Mouse (Mus musculus): ENCODE results near the gene Terf2. TPM values are rescaled to one million over a fixed set of nuclear protein-coding genes. Genes with fewer than 3 reads are reported as not detected.

Gene Terf2
- polyA plus RNA-seq, 1 experiment from 2014 or later: 6.0 TPM

GRCm38 (mm10) chr8:107118803-107119233 is 22.5 kb upstream of the Terf2 start:
- no peak overlapping the region for H3K27ac ChIP-seq (ENCODE audit: low read length)

GRCm38 (mm10) chr8:107117019-107117418 is 20.7 kb upstream of the Terf2 start:
- no peak overlapping the region for H3K9ac ChIP-seq (ENCODE audit: low read depth, low read length)
- ATAC-seq (ENCODE audit: low read depth): 0 out of 2 replicates have a peak, but pooled peaks have one; percentile 51
- 53% methylated on average over 2 of the region's 2 CpGs for WGBS (ENCODE audit: insufficient replicate concordance)
- H3K9me3 ChIP-seq (replicated peaks; ENCODE audit: control insufficient read depth, low read length): no peaks in the 10 kb centered on the region
- no peak overlapping the region for H3K27ac ChIP-seq (ENCODE audit: low read length)
- no peaks in the 10 kb centered on the region for H3K27me3 ChIP-seq (ENCODE audit: control insufficient read depth, insufficient read depth, low read depth, low read length)
- H3K4me3 ChIP-seq (ENCODE audit: low read depth, low read length): no peak overlapping the region
- H3K36me3 ChIP-seq (ENCODE audit: control insufficient read depth, insufficient read depth): no peaks in the 10 kb centered on the region
- no peak overlapping the region for H3K4me2 ChIP-seq (ENCODE audit: low read depth, low read length)
- no peaks in the 10 kb centered on the region; the same call in 1 of the 2 replicates for H3K4me1 ChIP-seq (ENCODE audit: control insufficient read depth, low read depth, low read length)

More at GRCm38 (mm10) chr8:107118803-107119233, 22.5 kb upstream of the Terf2 start:
- Histone ChIP-seq H3K4me1 (ENCODE audit: control insufficient read depth, low read depth, low read length) (no peaks in the 10 kb centered on the region; the same call in 1 of the 2 replicates), H3K36me3 (ENCODE audit: control insufficient read depth, insufficient read depth) (no peaks in the 10 kb centered on the region), H3K4me3 (ENCODE audit: low read depth, low read length) (no peak overlapping the region), H3K4me2 (ENCODE audit: low read depth, low read length) (no peak overlapping the region), H3K9me3 (replicated peaks; ENCODE audit: control insufficient read depth, low read length) (no peaks in the 10 kb centered on the region), H3K9ac (ENCODE audit: low read depth, low read length) (no peak overlapping the region), H3K27me3 (ENCODE audit: control insufficient read depth, insufficient read depth, low read depth, low read length) (no peaks in the 10 kb centered on the region)
- 29% methylated on average over 7 of the region's 7 CpGs for WGBS (ENCODE audit: insufficient replicate concordance)
- ATAC-seq (ENCODE audit: low read depth): no peak

GRCm38 (mm10) chr8:107116023-107116422 is 19.7 kb upstream of the Terf2 start:
- no peak; the same call in 1 of the 2 replicates for ATAC-seq (ENCODE audit: low read depth)
- H3K4me2 ChIP-seq (ENCODE audit: low read depth, low read length): no peak overlapping the region
- no peaks in the 10 kb centered on the region for H3K36me3 ChIP-seq (ENCODE audit: control insufficient read depth, insufficient read depth)
- H3K27me3 ChIP-seq (ENCODE audit: control insufficient read depth, insufficient read depth, low read depth, low read length): no peaks in the 10 kb centered on the region
- no peaks in the 10 kb centered on the region for H3K9me3 ChIP-seq (replicated peaks; ENCODE audit: control insufficient read depth, low read length)
- H3K4me3 ChIP-seq (ENCODE audit: low read depth, low read length): no peak overlapping the region
- H3K9ac ChIP-seq (ENCODE audit: low read depth, low read length): no peak overlapping the region
- no peak overlapping the region for H3K27ac ChIP-seq (ENCODE audit: low read length)
- WGBS (ENCODE audit: insufficient replicate concordance): 13% methylated on average over 11 of the region's 11 CpGs
- no peaks in the 10 kb centered on the region; the same call in 1 of the 2 replicates for H3K4me1 ChIP-seq (ENCODE audit: control insufficient read depth, low read depth, low read length)

GRCm38 (mm10) chr8:107115008-107115320 is 18.6 kb upstream of the Terf2 start:
- no peaks in the 10 kb centered on the region; the same call in 1 of the 2 replicates for H3K4me1 ChIP-seq (ENCODE audit: control insufficient read depth, low read depth, low read length)
- no peak overlapping the region for H3K27ac ChIP-seq (ENCODE audit: low read length)
- H3K36me3 ChIP-seq (ENCODE audit: control insufficient read depth, insufficient read depth): no peaks in the 10 kb centered on the region
- 0 out of 2 replicates have a peak overlapping the region, but pooled peaks have one; percentile 7 for H3K4me2 ChIP-seq (ENCODE audit: low read depth, low read length)
- ATAC-seq (ENCODE audit: low read depth): no peak; the same call in 1 of the 2 replicates
- H3K4me3 ChIP-seq (ENCODE audit: low read depth, low read length): no peak overlapping the region
- WGBS (ENCODE audit: insufficient replicate concordance): 36% methylated on average over 10 of the region's 10 CpGs
- H3K9me3 ChIP-seq (replicated peaks; ENCODE audit: control insufficient read depth, low read length): no peaks in the 10 kb centered on the region
- no peak overlapping the region for H3K9ac ChIP-seq (ENCODE audit: low read depth, low read length)
- H3K27me3 ChIP-seq (ENCODE audit: control insufficient read depth, insufficient read depth, low read depth, low read length): no peaks in the 10 kb centered on the region

- ATAC-seq (ENCODE audit: low read depth): no peak
These were observed 18.0 kb upstream of the Terf2 start for GRCm38 (mm10) chr8:107114150-107115007.

GRCm38 (mm10) chr8:107113209-107113608 is 16.9 kb upstream of the Terf2 start:
- Histone ChIP-seq H3K27me3 (ENCODE audit: control insufficient read depth, insufficient read depth, low read depth, low read length) (no peaks in the 10 kb centered on the region), H3K4me2 (ENCODE audit: low read depth, low read length) (no peak overlapping the region), H3K27ac (ENCODE audit: low read length) (no peak overlapping the region), H3K36me3 (ENCODE audit: control insufficient read depth, insufficient read depth) (no peaks in the 10 kb centered on the region), H3K4me1 (ENCODE audit: control insufficient read depth, low read depth, low read length) (no peaks in the 10 kb centered on the region), H3K9ac (ENCODE audit: low read depth, low read length) (no peak overlapping the region), H3K4me3 (ENCODE audit: low read depth, low read length) (no peak overlapping the region), H3K9me3 (replicated peaks; ENCODE audit: control insufficient read depth, low read length) (no peaks in the 10 kb centered on the region)
- 49% methylated on average over 4 of the region's 4 CpGs for WGBS (ENCODE audit: insufficient replicate concordance)
- ATAC-seq (ENCODE audit: low read depth): no peak

More at GRCm38 (mm10) chr8:107114150-107115007, 18.0 kb upstream of the Terf2 start:
- H3K4me1 ChIP-seq (ENCODE audit: control insufficient read depth, low read depth, low read length): no peaks in the 10 kb centered on the region; the same call in 1 of the 2 replicates
- H3K9ac ChIP-seq (ENCODE audit: low read depth, low read length): no peak overlapping the region
- H3K9me3 ChIP-seq (replicated peaks; ENCODE audit: control insufficient read depth, low read length): no peaks in the 10 kb centered on the region
- H3K36me3 ChIP-seq (ENCODE audit: control insufficient read depth, insufficient read depth): no peaks in the 10 kb centered on the region
- peak overlapping the region; percentile 7 for H3K4me2 ChIP-seq (ENCODE audit: low read depth, low read length)
- no peak overlapping the region for H3K4me3 ChIP-seq (ENCODE audit: low read depth, low read length)
- no peaks in the 10 kb centered on the region for H3K27me3 ChIP-seq (ENCODE audit: control insufficient read depth, insufficient read depth, low read depth, low read length)
- WGBS (ENCODE audit: insufficient replicate concordance): 26% methylated on average over 19 of the region's 19 CpGs
- no peak overlapping the region for H3K27ac ChIP-seq (ENCODE audit: low read length)

- no peaks in the 10 kb centered on the region for H3K36me3 ChIP-seq (ENCODE audit: control insufficient read depth, insufficient read depth)
- H3K4me2 ChIP-seq (ENCODE audit: low read depth, low read length): no peak overlapping the region
- H3K9me3 ChIP-seq (replicated peaks; ENCODE audit: control insufficient read depth, low read length): no peaks in the 10 kb centered on the region
- no peak overlapping the region for H3K9ac ChIP-seq (ENCODE audit: low read depth, low read length)
- H3K4me3 ChIP-seq (ENCODE audit: low read depth, low read length): no peak overlapping the region
- 70% methylated on average over 10 of the region's 11 CpGs for WGBS (ENCODE audit: insufficient replicate concordance)
- no peaks in the 10 kb centered on the region for H3K4me1 ChIP-seq (ENCODE audit: control insufficient read depth, low read depth, low read length)
- ATAC-seq (ENCODE audit: low read depth): no peak
- no peak overlapping the region for H3K27ac ChIP-seq (ENCODE audit: low read length)
- H3K27me3 ChIP-seq (ENCODE audit: control insufficient read depth, insufficient read depth, low read depth, low read length): no peaks in the 10 kb centered on the region
These were observed 15.2 kb upstream of the Terf2 start for GRCm38 (mm10) chr8:107111340-107112105.

- no peak for ATAC-seq (ENCODE audit: low read depth)
- Histone ChIP-seq H3K36me3 (ENCODE audit: control insufficient read depth, insufficient read depth) (no peaks in the 10 kb centered on the region), H3K27ac (ENCODE audit: low read length) (no peak overlapping the region), H3K4me1 (ENCODE audit: control insufficient read depth, low read depth, low read length) (no peaks in the 10 kb centered on the region), H3K4me2 (ENCODE audit: low read depth, low read length) (no peak overlapping the region), H3K9ac (ENCODE audit: low read depth, low read length) (no peak overlapping the region), H3K4me3 (ENCODE audit: low read depth, low read length) (no peak overlapping the region), H3K27me3 (ENCODE audit: control insufficient read depth, insufficient read depth, low read depth, low read length) (no peaks in the 10 kb centered on the region), H3K9me3 (replicated peaks; ENCODE audit: control insufficient read depth, low read length) (no peaks in the 10 kb centered on the region)
- 60% methylated on average over 9 of the region's 9 CpGs for WGBS (ENCODE audit: insufficient replicate concordance)
These were observed 14.4 kb upstream of the Terf2 start for GRCm38 (mm10) chr8:107110629-107111330.
